Mouse (Mus musculus) induced T-regulatory cell, adult 2 months (primary cell): ENCODE measurements around the gene Aatf.
"Not testable (repeated sequence)": the region's sequence is repeated elsewhere in the genome, so short reads cannot be mapped to it uniquely, and the experiment has no call there.

Experiments used
- DNase-seq: peaks from one replicate; pipeline ENCODE4 v3.0.0-alpha.2; 2012; ENCODE audit warnings: low read depth

Gene Aatf

GRCm38 (mm10) chr11:84440402-84440801 lies 72.9 kb downstream of the Aatf start:
- no peak for DNase-seq

GRCm38 (mm10) chr11:84434879-84435278 lies 78.4 kb downstream of the Aatf start:
- DNase-seq, result no peak

GRCm38 (mm10) chr11:84430336-84430735 lies 83.0 kb downstream of the Aatf start:
- DNase-seq, result no peak

- DNase-seq, result peak; percentile 69
Measured at GRCm38 (mm10) chr11:84429581-84429980, 83.7 kb downstream of the Aatf start.

- DNase-seq, result no peak
Measured at GRCm38 (mm10) chr11:84426633-84426998, 86.7 kb downstream of the Aatf start.

GRCm38 (mm10) chr11:84425736-84426632 lies 87.3 kb downstream of the Aatf start:
- DNase-seq, result no peak

- DNase-seq, result no peak
Measured at GRCm38 (mm10) chr11:84420779-84421178, 92.5 kb downstream of the Aatf start.

- no peak for DNase-seq
Measured at GRCm38 (mm10) chr11:84413111-84413510, 100.2 kb downstream of the Aatf start.

GRCm38 (mm10) chr11:84412201-84412934 lies 101.0 kb downstream of the Aatf start:
- no peak for DNase-seq

GRCm38 (mm10) chr11:84411642-84412018 lies 101.7 kb downstream of the Aatf start:
- DNase-seq, result no peak

GRCm38 (mm10) chr11:84410879-84411641 lies 102.3 kb downstream of the Aatf start:
- DNase-seq, result no peak

GRCm38 (mm10) chr11:84410383-84410782 lies 102.9 kb downstream of the Aatf start:
- DNase-seq, result no peak

GRCm38 (mm10) chr11:84406733-84407132 lies 106.6 kb downstream of the Aatf start:
- no peak for DNase-seq

GRCm38 (mm10) chr11:84395010-84395409 lies 118.3 kb downstream of the Aatf start:
- no peak for DNase-seq

GRCm38 (mm10) chr11:84393571-84393970 lies 119.8 kb downstream of the Aatf start:
- DNase-seq, result no peak

GRCm38 (mm10) chr11:84392066-84392465 lies 121.3 kb downstream of the Aatf start:
- not testable (repeated sequence) for DNase-seq

- DNase-seq, result no peak
Measured at GRCm38 (mm10) chr11:84391126-84391525, 122.2 kb downstream of the Aatf start.

GRCm38 (mm10) chr11:84389332-84389731 lies 124.0 kb downstream of the Aatf start:
- no peak for DNase-seq

GRCm38 (mm10) chr11:84383891-84384290 lies 129.4 kb downstream of the Aatf start:
- DNase-seq, result no peak

- no peak for DNase-seq
Measured at GRCm38 (mm10) chr11:84382450-84382849, 130.9 kb downstream of the Aatf start.

GRCm38 (mm10) chr11:84376510-84377365 lies 136.6 kb downstream of the Aatf start:
- DNase-seq, result no peak
